Mouse (Mus musculus) limb, embryonic 15.5 days (tissue): ENCODE data around the gene Cebpe. TPM values are rescaled to one million over a fixed set of nuclear protein-coding genes. Genes with fewer than 3 reads are reported as not detected.

Experiments used
- polyA plus RNA-seq: library from polyadenylated mRNA; unstranded; fragments of >200 nt; fragmentation: Nextera tagmentation; extraction: Ambion mirVana; gene quantifications from 2 replicates; pipeline ENCODE4 v1.2.1, GENCODE M21; 2015

Gene Cebpe
- polyA plus RNA-seq, 1 experiment from 2014 or later = 0.12 TPM

Other genes starting within 250 kb of the Cebpe start
- gene Lrp10, start 248.0 kb downstream of the Cebpe start, polyA plus RNA-seq = 42.8 and 46.4 TPM in 2 replicates
- 1.5 and 2.2 TPM in 2 replicates for gene Rem2, start 236.1 kb downstream of the Cebpe start, polyA plus RNA-seq
- 68.6 and 71.4 TPM in 2 replicates for gene Prmt5, start 194.6 kb downstream of the Cebpe start, polyA plus RNA-seq
- 52.6 and 53.0 TPM in 2 replicates for gene Haus4, start 157.6 kb downstream of the Cebpe start, polyA plus RNA-seq
- 50.7 and 52.7 TPM in 2 replicates for gene Ajuba, start 134.6 kb downstream of the Cebpe start, polyA plus RNA-seq
- gene 4931414P19Rik, start 106.2 kb downstream of the Cebpe start, polyA plus RNA-seq = 5.8 and 6.1 TPM in 2 replicates
- 343 and 373 TPM in 2 replicates for gene Psmb5, start 94.2 kb downstream of the Cebpe start, polyA plus RNA-seq
- gene Psmb11, start 90.7 kb downstream of the Cebpe start, polyA plus RNA-seq = not detected in 2 replicates
- 0.99 TPM in 1 of 2 replicates, not detected in the other for gene Gm17606, start 71.2 kb downstream of the Cebpe start, polyA plus RNA-seq
- 3.7 and 4.2 TPM in 2 replicates for gene Cdh24, start 70.8 kb downstream of the Cebpe start, polyA plus RNA-seq
- gene 1700123O20Rik, start 26.0 kb downstream of the Cebpe start, polyA plus RNA-seq = 79.6 and 81.2 TPM in 2 replicates
- 109 TPM in 2 replicates for gene Acin1, start 25.2 kb downstream of the Cebpe start, polyA plus RNA-seq
- gene Gm29776, start 13.3 kb downstream of the Cebpe start, polyA plus RNA-seq = 0.21 and 0.24 TPM in 2 replicates
- 5.0 and 5.4 TPM in 2 replicates for gene Slc7a8, start 69.8 kb upstream of the Cebpe start, polyA plus RNA-seq
- gene Rnf212b, start 102.0 kb upstream of the Cebpe start, polyA plus RNA-seq = not detected in 2 replicates
- 8.3 and 8.4 TPM in 2 replicates for gene Homez, start 158.8 kb upstream of the Cebpe start, polyA plus RNA-seq
- 0.94 and 1.0 TPM in 2 replicates for gene Ppp1r3e, start 165.4 kb upstream of the Cebpe start, polyA plus RNA-seq
- gene Bcl2l2, start 171.2 kb upstream of the Cebpe start, polyA plus RNA-seq = 3.8 and 4.6 TPM in 2 replicates
- 0.33 TPM in 1 of 2 replicates, not detected in the other for gene Gm20521, start 171.3 kb upstream of the Cebpe start, polyA plus RNA-seq
- gene Pabpn1, start 180.3 kb upstream of the Cebpe start, polyA plus RNA-seq = 83.4 and 94.3 TPM in 2 replicates
- gene Slc22a17, start 201.0 kb upstream of the Cebpe start, polyA plus RNA-seq = 56.3 and 70.6 TPM in 2 replicates
- 57.2 and 58.0 TPM in 2 replicates for gene Efs, start 214.0 kb upstream of the Cebpe start, polyA plus RNA-seq
- gene Il25, start 220.5 kb upstream of the Cebpe start, polyA plus RNA-seq = not detected in 2 replicates
- gene Cmtm5, start 224.1 kb upstream of the Cebpe start, polyA plus RNA-seq = 12.7 and 12.9 TPM in 2 replicates